Mouse (Mus musculus): ENCODE results near the gene Nav2. TPM values are rescaled to one million over a fixed set of nuclear protein-coding genes. Genes with fewer than 3 reads are reported as not detected.

Gene Nav2
- total RNA-seq, 2 experiments from 2014 or later: 42.4 to 52.9 TPM

DNA sequence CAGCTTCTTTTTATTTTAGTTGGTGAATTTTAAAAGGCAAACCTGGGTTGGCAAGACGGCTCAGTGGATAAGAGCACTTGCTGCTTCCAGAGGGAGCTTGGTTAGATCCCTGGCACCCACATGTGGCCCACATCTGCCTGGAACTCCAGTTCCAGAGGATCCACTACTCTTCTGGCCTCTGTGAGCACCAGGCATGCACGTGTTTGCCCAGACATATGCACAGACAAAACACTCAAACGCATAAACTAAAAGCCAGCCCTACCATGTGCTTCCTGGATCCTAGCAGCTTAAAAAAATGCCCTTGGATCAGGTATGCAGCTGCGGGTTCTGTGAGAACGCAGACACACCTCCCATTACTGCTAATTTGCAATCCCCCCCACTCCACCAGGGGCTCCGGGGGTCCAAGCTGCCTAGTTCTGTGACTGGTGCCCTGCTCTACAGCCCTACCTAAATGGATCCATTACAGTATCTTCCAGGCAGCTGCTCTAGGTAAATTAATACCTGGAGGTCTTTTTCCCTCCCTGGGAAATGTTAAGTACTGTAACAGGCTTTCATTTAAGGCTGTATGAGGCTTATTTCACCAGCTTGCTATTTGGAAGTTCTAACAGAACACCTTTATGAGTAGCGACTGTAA is 603.4 kb downstream of the Nav2 start:
- no peak for DNase-seq
- intact Hi-C loops (cut with DNase I): no loop called here

DNA sequence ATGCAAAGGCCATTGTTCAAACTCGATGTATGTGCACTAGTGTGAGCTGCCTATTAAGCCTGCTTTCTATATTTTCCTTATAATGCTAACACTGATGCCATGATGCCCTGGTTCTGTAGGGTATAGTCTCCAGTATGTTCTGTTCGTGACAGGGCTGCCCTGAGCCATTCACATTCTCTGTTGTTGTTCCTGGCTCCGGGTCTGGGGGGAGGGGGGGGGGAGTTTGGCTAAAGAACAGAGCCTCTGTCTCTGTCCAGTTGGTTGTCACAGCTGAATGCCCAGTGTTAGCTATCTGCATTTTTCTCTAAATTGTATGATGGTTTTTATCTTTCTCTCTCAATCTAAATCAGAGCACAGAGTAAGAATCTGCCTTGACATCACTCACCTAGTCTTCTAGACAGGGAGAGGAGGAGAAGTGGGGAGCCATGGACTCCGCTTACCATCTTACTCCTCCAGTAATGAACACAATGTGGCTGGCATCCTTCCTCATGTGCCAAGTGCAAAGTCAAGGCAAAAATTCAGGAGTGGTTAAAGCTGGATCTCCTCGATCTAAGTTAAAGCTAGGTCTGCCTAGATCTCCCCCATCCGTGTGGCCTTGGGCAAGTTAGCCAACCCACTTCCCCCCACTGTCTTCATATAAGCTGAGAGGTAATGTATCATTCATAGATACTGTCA is 605.4 kb downstream of the Nav2 start:
- no peak for DNase-seq
- intact Hi-C loops (cut with DNase I): no loop called here

DNA sequence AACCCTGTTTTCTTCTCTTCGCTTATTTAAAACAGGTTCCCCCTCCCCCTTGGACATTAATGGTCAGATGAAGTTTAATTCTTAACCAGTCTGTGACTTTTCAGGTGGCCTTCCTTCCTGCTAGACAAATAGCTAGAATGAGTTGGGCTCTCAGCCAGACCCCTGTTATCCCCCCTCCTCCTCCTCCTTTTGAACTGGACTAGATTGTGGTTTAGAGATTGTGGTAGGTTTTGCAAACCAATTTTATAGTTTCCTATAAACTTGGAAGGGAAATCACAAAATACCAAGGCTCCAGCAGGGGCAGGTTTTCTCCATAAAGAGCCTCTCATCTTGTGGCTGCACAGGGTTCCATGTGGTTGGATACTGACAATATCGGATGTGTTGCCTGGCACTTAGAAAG is 606.5 kb downstream of the Nav2 start:
- intact Hi-C loops (cut with DNase I): no loop called here
- DNase-seq: no peak

DNA sequence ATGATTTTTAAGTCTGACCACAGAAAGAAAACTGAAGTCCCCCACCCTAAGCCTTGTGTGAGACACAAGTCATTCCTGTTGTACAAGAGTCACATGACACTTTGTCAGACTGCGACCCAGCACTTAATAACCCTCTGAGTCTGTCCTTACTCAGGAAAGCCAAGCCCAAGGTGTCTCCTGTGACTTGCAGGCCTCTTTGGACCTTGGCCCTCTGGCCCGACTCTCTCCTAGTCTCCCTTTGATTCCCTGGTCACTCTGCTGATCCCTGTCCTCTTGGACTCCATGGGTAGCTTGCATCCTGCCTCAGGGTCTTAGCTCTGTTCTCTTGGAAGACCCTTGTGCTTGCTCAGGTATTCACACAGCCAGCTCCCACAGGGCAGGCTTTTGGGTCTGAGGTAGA is 612.0 kb downstream of the Nav2 start:
- DNase-seq: no peak
- intact Hi-C loops (cut with DNase I): loop anchor here (5.0 kb wide), 1 partner anchor 37 kb away; no protein-coding TSS in a partner anchor

DNA sequence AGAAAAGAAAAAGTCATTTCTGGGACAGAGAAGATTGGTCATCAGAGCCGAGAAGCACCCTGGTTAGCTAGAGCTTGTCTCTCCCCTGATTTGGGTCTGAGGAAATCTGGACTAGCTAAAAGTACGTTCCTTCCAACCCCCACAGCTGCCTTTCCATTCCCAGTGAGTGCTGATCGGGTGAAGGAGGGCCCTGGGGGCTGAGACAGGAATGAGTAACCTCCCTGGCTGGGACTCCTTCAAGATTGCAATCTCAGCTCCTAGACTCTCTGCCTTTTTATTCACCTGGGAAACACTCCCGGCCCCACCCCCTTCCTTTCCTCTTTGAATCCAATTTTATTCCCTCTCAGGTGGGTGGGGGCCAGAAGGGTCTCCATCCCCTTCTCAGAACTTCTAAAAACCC is 612.8 kb downstream of the Nav2 start:
- intact Hi-C loops (cut with DNase I): loop anchor here (5.0 kb wide), 1 partner anchor 36 kb away; no protein-coding TSS in a partner anchor

DNA sequence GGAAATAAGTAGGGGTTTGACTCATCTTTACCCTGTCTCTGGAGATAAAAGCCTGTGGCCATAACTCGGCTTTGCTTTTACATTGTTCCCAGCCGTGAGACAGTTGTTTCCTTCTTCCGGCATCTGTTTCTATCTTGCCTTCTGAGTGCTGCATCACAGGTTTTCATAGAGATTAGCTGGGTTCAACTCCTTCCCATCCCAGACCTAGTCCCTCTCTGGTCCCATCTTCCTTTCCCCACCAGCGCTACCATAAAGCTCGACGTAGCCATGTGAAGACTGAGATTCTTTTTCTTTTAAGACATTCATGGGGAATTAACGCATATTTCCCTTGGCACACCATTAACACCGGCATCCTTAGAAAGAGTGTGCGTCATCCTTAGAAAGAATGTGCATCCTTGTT is 613.5 kb downstream of the Nav2 start:
- intact Hi-C loops (cut with DNase I): loop anchor here (5.0 kb wide), 1 partner anchor 35 kb away; no protein-coding TSS in a partner anchor
- no peak for DNase-seq

More for the DNA sequence above, 612.8 kb downstream of the Nav2 start:
- DNase-seq: no peak

- DNase-seq: peak; percentile 42 to 49
- intact Hi-C loops (cut with DNase I): loop anchor here (5.0 kb wide), 1 partner anchor 35 kb away; no protein-coding TSS in a partner anchor
Measured at GRCm38 (mm10) chr7:49522411-49523114, 614.0 kb downstream of the Nav2 start.

DNA sequence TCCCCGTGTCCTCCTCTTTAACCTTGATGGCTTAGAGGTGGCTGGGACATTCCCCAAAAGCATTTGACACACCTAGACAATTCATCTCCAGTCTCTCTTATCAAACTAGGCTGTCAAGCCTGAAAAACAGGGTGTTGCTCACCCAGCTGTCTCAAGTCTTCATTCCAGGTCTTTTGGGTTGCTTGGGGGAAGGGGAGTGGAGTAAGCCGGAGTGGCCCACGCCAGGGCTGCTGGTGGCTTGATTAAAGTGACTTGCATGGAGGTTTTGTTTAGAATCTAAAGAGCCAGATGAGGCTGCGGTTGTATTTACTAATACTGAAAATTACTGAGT is 614.6 kb downstream of the Nav2 start:
- intact Hi-C loops (cut with DNase I): loop anchor here (5.0 kb wide), 1 partner anchor 34 kb away; no protein-coding TSS in a partner anchor
- DNase-seq: no peak

DNA sequence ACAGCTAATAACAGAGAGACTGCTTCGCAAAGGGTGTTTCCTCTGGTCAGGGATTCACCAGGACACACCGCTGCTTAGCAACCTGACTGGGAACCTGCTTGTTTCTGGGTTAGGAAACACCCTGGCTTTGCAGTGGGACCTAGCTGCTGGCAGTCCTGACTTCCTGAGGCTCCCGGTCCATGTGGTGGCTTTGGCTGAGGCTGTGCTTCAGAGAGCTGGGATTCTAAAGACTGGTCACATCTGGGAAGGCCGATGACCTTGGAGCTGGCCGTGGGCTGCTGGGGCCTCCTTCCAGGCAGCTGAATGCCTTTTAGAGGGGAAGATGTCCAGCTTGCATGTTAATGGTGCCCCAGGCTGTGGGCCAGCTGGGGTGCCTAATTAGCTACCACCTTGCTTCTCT is 615.2 kb downstream of the Nav2 start:
- intact Hi-C loops (cut with DNase I): loop anchor here (5.0 kb wide), 1 partner anchor 34 kb away; no protein-coding TSS in a partner anchor
- DNase-seq: peak in 1 of 2 experiments; percentile 24

- DNase-seq: no peak
- intact Hi-C loops (cut with DNase I): no loop called here
Measured at GRCm38 (mm10) chr7:49525348-49526100, 617.0 kb downstream of the Nav2 start.

DNA sequence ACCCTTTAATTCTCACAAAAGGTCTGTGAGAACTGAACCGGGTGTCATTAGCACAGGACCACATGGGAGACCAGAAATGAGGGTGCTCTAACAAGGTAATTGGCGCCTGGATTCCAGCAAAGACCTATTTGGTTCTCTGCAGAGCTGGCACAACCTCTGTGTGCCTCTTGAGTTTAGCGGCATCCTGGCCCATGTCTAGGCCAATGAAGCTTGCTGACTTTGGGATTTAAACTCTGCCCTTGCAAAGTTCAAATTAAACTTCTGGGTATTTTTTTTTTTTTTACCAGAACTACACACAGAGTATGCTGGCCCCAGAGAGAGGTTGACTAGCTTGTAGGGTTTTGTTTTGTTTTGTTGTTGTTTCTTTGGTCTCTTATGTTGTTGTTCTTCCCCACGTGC is 617.6 kb downstream of the Nav2 start:
- intact Hi-C loops (cut with DNase I): no loop called here
- DNase-seq: no peak

DNA sequence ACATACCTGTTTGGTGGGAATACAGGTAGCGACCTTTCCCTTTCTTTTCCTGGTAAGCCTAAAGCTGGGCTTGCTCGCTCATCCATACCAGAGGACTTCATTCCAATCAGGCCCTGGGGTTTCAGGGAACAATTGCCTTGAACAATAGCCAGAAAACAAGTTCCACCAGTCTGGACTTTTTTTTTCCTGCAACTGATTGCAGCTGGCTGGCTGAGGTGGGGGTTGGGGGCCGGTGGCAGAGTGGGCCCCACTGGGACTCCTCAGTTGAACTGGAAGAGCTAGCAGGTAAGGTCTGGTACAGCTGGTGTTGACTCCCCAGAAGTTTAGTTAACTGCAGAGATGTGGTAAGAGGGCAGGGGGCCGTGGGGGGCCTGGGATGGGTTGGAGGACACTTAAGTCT is 619.0 kb downstream of the Nav2 start:
- intact Hi-C loops (cut with DNase I): no loop called here

GRCm38 (mm10) chr7:49527925-49528324 is 619.4 kb downstream of the Nav2 start:
- intact Hi-C loops (cut with DNase I): no loop called here
- no peak for DNase-seq

More for the DNA sequence above, 619.0 kb downstream of the Nav2 start:
- DNase-seq: no peak

- DNase-seq: no peak
- intact Hi-C loops (cut with DNase I): no loop called here
Measured at GRCm38 (mm10) chr7:49529498-49529897, 621.0 kb downstream of the Nav2 start.

DNA sequence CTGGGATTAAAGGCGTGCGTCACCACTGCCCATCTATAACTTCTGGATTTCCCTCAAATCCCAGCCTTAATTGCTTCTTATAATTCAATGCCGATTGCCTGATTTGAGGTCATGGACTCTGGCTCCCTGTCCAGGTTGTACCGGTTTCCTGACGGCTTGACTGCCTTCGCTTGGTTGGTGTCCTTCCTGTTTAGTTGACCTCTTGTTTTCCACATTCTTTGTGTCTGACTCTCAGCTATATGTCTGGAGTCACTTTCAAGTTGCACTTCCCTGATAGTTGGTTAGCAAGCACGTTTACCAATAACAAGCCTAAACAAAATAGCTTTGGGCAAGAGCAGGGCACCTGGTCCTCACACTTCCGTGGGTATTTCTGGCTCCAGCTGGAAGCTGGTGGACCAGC is 625.1 kb downstream of the Nav2 start:
- intact Hi-C loops (cut with DNase I): no loop called here
- no peak for DNase-seq

DNA sequence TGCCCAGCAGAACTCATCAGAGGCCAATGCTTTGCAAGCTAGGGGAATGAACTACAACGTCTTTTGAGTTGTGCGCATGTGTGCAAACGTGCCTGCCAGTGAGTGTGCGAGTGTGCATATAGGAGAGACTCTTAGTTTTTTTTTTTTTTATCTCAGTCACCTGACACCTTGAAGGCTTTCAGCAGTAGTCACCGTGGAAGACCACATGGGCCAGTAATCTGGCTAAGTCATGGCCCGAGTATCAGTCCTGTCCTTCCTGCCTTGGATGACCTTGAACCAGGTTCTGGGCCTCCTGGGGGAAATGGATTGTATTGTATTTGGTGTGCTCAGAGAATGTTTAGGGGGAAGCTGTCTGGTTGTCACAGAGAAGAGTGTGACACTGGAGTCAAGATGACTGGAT is 625.7 kb downstream of the Nav2 start:
- intact Hi-C loops (cut with DNase I): no loop called here

GRCm38 (mm10) chr7:49538360-49538759 is 629.8 kb downstream of the Nav2 start:
- intact Hi-C loops (cut with DNase I): no loop called here
- no peak for DNase-seq

More for the DNA sequence above, 625.7 kb downstream of the Nav2 start:
- DNase-seq: no peak

DNA sequence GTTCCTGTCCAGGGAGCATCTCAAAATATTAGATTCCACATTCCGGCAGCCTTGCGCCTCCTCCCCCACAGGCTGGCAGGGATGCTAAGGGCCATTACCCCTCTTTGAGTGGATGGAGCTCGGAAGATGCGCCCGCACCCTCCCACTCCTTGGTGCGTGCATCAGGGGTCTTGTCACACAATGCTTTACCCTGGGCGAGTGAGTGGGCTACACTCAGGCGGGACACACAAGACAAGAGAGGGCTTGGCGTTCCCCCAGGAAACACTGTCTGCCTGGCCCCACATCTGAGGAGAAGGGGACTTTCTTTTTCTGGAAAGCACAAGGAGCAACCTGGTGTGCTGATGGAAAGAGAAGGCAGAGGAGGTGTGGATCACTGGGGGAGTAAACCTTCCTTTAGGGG is 631.7 kb downstream of the Nav2 start:
- intact Hi-C loops (cut with DNase I): no loop called here
- no peak for DNase-seq

DNA sequence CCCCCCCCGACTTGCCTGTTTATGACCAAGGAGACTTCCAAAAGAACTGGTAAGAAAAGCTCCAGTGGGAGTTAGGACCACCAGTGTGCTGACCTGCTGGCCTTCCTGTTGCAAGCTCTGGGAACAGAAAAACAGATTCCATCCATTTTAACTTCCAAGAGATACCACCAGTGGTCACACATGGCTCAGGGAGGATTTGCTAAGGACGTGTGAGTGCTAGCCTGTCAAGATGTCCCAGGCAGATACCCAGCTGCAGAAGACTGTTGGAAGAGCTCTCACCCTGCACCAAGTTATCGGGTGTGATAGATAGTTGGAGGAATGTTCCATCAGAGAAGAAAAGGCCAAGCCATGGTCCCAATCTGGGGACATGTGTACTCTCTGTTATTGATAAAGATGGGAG is 633.6 kb downstream of the Nav2 start:
- intact Hi-C loops (cut with DNase I): no loop called here
- DNase-seq: no peak

GRCm38 (mm10) chr7:49544775-49545705 is 636.5 kb downstream of the Nav2 start:
- no peak for DNase-seq
- intact Hi-C loops (cut with DNase I): no loop called here

Data from heart, postnatal 36 days (tissue).